Mouse (Mus musculus) T-helper 17 cell (primary cell): ENCODE measurements around the gene Wdr5b.
"Not testable (repeated sequence)": the region's sequence is repeated elsewhere in the genome, so short reads cannot be mapped to it uniquely, and the experiment has no call there.

Experiments
- in situ Hi-C, 2 experiments: fragments of 300-600 bp; cut with MboI, MseI; formaldehyde crosslinking; loops; 1 replicate in 1 of 2; 2 replicates in 1 of 2; pipeline ENCODE4 v1.15.1; 2025; ENCODE audit warnings: high pct_unique_total_duplicates in 2 of 2

The Wdr5b gene

DNA sequence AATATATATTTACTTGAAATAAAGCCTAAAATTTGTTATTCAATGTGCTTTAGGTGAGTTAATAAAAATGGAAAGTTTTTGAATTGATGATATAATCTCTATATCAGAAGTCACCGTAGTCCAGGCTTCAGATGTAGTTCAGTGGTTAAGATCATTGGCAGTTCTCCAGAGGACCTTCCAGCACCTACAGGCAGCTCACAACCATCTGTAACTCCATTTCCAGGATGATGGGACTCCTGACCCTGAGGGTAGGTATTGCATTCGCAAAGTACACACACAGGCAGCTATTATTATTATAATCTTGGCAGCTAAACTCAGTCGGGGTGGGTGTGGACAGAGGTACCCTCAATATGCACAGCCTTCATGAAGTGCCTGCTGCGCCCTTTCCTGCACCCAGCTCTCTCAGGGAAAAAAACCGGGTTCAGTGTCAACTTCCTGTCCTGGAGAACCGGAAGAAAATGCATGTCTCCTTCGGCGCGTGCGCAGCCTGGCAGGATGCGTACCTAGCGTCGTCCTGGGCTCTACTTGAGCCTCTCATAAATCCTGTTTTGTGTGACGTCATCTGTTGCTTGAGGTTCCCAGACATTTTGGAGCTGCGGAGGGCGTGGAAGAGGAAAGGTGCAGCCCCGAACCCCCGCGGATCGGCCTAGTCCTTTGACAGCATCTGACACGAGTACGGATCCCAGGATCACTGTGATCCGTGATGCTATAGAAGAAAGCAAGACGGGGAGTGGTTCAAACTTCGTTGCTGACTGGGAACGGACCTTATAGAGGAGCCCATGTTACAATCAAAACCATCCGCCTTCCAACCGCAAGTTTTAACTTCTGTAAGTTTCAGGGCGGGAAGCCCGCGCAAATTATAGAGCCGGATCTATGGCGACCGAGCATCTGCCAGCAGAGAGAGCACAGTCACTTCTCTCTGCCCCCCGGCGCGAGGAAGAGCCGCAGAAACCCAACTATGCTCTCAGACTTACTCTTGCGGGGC lies at the start of gene Wdr5b:
Wdr5b (plus strand) TSS at position 551 of the 985 bp plus-strand sequence.
- in situ Hi-C loops, result loop anchor here in 1 of 2 experiments (10.0 kb wide), 1 partner anchor 794 kb away; no protein-coding TSS in a partner anchor

GRCm38 (mm10) chr16:35992391-35992790 lies 48.6 kb upstream of the Wdr5b start:
- in situ Hi-C loops, result loop anchor here in 1 of 2 experiments (5.0 kb wide), 1 partner anchor 35 kb away; no protein-coding TSS in a partner anchor

DNA sequence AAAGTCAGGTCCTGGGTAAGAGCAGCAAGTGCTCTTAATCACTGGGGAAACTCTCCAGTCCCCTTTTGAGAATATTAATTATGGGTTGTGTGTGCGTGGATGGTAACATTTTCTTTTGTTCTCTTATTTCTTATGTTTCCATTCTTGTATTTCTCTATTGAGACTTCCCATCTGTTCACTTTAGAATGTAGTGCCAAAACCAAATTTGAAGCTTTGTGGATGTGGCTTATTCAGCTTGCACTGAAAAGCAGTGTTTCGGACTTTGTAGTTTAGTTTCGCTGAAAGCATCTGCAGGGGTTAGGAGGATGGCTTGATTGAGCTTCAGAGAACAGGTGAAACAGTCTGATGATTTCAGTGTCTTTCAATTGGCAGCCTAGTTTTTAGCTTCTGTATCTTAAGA lies 47.7 kb upstream of the Wdr5b start:
- in situ Hi-C loops, result loop anchor here in 1 of 2 experiments (5.0 kb wide), 1 partner anchor 34 kb away; no protein-coding TSS in a partner anchor

DNA sequence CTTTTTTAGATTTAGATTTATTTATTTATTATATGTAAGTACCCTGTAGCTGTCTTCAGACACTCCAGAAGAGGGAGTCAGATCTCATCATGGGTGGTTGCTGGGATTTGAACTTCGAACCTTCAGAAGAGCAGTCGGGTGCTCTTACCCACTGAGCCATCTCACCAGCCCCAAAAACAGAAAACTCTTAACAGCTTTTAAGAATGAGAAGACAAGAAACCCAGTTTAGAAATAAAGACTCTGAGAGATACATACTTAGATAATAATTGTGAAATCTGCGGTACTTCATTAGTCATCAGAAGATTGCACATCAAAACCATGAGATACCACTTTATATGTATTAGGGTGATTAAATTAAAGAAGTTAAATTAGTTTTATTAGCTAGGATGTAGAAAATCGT lies 42.1 kb upstream of the Wdr5b start:
- in situ Hi-C loops, result not testable (repeated sequence)

- in situ Hi-C loops, result loop anchor here in 1 of 2 experiments (10.0 kb wide), 1 partner anchor 356 kb away; the partner anchor contains the start of gene BC100530
Observed at GRCm38 (mm10) chr16:36008396-36008795, 32.6 kb upstream of the Wdr5b start.

DNA sequence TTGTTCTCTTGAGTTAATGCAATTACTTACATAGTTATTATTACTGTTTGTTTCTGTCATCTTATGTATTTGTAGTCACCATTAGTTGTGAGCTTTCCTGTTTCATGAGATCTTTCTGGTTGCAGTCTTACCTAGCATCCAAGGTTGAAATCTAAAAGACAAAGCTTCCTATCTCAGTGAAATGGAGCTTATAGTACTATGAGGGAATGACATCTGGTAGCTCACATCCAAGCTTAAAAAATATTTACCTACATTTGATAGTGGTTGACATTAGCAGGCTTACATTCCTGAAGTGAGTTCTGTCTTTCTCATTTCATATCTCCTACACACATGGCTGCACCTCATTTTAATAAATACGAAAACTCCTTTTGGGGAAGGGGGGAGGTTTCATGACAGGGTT lies 24.7 kb upstream of the Wdr5b start:
- in situ Hi-C loops, result no loop called here

DNA sequence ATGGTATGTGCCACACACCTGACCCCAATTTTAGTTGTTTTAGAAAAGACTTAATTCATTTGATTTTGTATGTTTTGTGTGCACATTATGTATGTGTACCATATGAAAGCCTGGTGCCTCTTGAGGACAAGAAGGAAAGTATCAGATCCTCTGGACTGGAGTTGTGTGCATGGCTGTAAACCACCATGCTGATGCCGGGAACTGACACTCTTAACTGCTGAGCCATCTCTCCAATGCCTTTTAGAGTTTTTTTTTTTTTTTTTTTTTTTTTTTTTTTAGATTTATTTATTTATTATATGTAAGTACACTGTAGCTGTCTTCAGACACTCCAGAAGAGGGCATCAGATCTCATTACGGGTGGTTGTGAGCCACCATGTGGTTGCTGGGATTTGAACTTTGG lies 12.9 kb upstream of the Wdr5b start:
- in situ Hi-C loops, result loop anchor here in 1 of 2 experiments (5.0 kb wide), 1 partner anchor 36 kb away; no protein-coding TSS in a partner anchor

DNA sequence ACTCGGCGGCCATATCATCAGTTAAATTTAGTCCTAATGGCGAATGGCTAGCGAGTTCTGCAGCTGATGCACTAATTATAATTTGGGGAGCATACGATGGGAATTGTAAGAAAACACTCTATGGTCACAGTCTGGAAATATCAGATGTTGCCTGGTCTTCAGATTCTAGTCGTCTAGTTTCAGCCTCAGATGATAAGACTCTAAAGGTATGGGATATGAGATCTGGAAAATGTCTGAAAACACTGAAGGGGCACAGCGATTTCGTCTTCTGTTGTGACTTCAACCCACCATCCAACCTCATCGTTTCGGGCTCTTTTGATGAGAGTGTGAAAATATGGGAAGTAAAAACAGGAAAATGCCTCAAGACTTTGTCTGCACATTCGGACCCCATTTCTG lies 633 bp downstream of the Wdr5b start:
- in situ Hi-C loops, result loop anchor here in 1 of 2 experiments (10.0 kb wide), 1 partner anchor 793 kb away; no protein-coding TSS in a partner anchor

- in situ Hi-C loops, result loop anchor here in 1 of 2 experiments (10.0 kb wide), 1 partner anchor 792 kb away; no protein-coding TSS in a partner anchor
Observed at GRCm38 (mm10) chr16:36043073-36043472, 2.1 kb downstream of the Wdr5b start.

- in situ Hi-C loops, result loop anchor here in 1 of 2 experiments (10.0 kb wide), 1 partner anchor 791 kb away; no protein-coding TSS in a partner anchor
Observed at GRCm38 (mm10) chr16:36043964-36044363, 3.0 kb downstream of the Wdr5b start.

DNA sequence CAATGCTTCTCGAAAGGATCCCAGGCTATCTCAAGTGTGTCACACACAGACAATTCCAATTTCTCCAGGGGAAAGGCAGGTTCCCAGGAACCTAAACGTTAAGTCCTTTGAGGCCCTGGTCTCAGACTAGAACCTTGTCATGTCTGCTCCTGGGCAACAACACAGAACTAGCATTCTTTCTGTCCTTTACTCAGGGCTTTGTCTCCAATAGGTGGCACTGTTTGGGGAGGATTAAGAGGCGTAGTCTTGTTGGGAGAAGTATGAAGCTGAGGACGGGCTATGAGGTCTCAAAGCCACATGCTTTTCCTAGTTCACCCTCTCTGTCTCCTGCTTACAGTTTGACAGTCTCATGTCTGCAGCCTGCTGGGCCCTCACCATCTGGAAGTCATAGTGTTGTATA lies 6.5 kb downstream of the Wdr5b start:
- in situ Hi-C loops, result loop anchor here in 1 of 2 experiments (10.0 kb wide), 1 partner anchor 787 kb away; no protein-coding TSS in a partner anchor

DNA sequence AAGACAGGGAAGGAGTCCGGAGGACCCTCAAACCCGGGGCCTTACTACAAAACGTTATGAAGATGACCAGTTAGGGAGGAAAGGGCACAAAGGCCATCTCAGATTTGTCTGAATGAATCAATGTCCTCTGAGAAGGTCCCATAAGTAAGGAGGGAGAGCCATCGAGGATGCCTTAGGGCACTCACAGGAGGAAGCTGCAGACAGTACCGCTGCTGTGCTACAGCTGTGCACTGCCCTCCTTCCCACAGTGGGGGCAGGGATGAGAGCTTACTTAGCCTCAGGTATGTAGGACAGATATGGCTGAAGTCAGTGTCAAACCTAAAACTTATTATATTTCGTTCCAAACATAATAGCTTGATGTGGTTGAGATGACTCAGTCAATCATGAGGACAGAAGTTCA lies 10.5 kb downstream of the Wdr5b start:
- in situ Hi-C loops, result no loop called here

DNA sequence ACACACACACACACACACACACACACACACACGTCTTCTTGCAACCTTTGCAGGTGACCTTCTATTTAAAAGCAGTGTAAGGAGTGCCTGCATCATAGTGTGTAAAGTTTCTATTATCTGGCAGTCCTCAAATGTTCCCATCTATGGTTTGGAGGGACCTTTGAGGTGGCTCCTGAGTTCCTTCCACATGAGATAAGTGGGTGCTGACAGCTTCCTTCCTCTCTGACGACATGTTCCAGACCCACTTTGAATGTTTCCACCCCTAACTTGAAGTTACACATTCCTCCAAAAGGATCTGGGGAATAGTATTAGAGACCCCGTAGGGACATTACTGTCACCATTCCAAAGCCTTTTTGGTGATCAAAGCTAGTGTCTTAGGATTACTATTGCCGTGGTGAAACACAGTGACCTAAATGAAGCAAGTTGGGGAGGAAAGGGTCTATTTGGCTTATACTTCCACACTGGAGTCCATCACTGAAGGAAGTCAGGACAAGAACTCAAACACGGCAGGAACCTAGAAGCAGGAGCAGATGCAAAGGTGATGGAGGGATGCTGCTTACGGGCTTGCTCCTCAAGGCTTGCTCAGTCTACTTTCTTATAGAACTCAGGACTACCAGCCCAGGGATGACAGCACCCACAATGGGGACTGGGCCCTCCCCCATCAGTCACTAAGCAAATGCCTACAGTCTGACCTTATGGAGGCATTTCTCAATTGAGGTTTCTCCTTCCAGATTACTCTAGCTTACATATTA lies 12.7 kb downstream of the Wdr5b start:
- in situ Hi-C loops, result no loop called here

DNA sequence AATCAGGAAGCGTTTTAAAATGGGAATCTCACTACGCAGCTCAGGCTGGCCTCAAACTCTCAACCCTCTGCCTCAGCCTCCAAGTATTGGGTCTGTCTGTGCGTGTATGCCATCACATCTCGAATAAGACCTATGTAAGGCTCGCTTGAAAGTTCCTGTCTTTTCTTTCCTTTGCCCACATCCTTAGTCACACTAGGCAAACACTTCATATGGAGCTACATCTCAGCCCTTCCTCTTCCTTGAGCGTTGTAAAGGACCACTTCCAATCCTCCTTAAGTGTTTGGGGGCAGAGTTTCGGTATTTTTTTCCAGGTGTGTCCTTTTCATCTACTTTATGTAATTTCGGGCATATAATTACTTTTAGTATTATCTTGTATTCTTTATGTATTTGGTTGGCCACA lies 13.9 kb downstream of the Wdr5b start:
- in situ Hi-C loops, result no loop called here

DNA sequence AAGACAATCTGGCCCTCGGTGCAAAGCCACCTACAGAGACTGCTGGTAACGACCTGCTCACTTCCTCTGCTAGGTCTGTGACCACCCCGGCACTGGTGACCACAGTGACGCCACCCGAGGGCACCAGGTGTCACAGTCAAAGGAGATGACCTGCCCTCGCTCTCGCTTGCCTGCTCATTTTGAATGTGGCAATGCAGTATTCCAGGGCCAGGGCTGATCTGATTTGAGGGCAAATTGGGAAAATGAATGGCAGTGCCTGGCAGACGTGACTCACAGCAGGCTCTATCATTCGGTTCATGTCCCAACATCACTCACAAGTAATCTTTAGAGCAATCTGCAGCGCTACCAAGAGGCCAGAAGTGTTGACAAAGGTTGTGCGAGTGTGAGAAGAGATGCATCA lies 15.4 kb downstream of the Wdr5b start:
- in situ Hi-C loops, result no loop called here

DNA sequence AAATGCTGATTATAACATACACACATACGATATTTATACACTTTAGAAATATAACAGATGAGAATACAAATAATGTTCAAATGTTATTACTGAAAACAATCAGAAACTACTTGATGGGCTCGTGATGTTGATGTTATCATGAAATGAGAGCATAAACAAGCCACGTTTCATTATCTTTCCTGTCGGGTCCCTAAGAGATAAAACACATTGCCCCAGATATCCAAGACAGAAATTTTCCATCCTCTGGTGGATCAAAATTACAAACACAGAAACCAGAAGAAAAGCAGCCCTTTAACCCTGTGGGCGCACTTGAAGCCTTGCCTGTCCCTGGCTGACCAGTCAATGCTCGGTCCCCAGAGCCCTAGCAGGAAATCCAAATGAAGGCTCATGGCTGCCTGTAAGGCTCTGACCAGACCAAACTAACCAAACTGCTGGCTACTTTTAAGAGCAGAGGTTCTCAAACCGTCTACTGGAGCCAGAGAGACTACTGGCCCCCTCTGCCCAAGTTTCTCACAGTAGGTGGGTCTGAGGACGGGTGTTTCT lies 17.0 kb downstream of the Wdr5b start:
- in situ Hi-C loops, result no loop called here

GRCm38 (mm10) chr16:36062534-36062933 lies 21.5 kb downstream of the Wdr5b start:
- in situ Hi-C loops, result not testable (repeated sequence)

DNA sequence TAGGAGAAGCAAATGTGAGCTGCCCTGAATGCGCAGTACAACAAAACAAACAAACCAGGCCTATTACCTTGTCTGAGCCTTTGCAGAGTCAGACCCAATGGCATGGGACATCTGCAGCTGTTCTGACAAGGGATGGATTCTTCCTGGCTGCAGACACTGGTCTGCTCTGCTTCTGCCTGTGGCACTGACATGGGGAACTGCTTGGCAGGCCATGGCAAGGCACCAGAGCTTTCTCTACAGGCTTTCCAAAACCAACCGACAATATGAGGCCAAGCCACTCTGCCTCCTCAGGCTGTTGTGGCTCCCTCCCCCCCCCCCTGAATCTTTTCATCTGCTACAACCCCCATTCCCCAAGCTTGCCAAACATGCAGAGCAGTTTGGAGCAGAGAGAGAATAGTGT lies 22.3 kb downstream of the Wdr5b start:
- in situ Hi-C loops, result no loop called here

- in situ Hi-C loops, result no loop called here
Observed at GRCm38 (mm10) chr16:36064904-36065303, 23.9 kb downstream of the Wdr5b start.

GRCm38 (mm10) chr16:36067694-36068093 lies 26.7 kb downstream of the Wdr5b start:
- in situ Hi-C loops, result no loop called here

- in situ Hi-C loops, result no loop called here
Observed at GRCm38 (mm10) chr16:36068356-36068755, 27.4 kb downstream of the Wdr5b start.
